In genomic region chr13:9977699-9978098, GRCm38 (mm10) we compare ENCODE assay signal across 26 mouse cellular contexts.
DNase-seq lines count a peak whose midpoint lies in the region; ATAC-seq and TF ChIP-seq lines count a peak whose summit lies in the region.
"Had no signal": no experiment of that assay in that cellular context is flagged by ENCODE, and none has a peak within 500 bp of the region (broad histone marks: within the 10 kb centered on the region; RNA-seq: fewer than 3 reads in every experiment).

No protein-coding gene starts in this region.

- H3K27me3 ChIP-seq in forebrain, embryonic 15.5 days: no peaks in the 10 kb centered on the region
- H3K27me3 ChIP-seq in forebrain, embryonic 10.5 days (ENCODE audit: poor library complexity, severe bottlenecking): no peaks in the 10 kb centered on the region
- H3K27me3 ChIP-seq in midbrain, embryonic 15.5 days (replicated peaks): no peaks in the 10 kb centered on the region
- no peaks in the 10 kb centered on the region for H3K27me3 ChIP-seq in midbrain, embryonic 10.5 days (ENCODE audit: low read depth, poor library complexity, severe bottlenecking)
- H3K27me3 ChIP-seq in forebrain, postnatal 0 days (ENCODE audit: insufficient read depth, low read length): no peaks in the 10 kb centered on the region
- H3K27me3 ChIP-seq in neural tube, embryonic 15.5 days (replicated peaks): no peaks in the 10 kb centered on the region
- H3K27me3 ChIP-seq: embryonic facial prominence, embryonic 13.5 days; kidney, embryonic 15.5 days; limb, embryonic 12.5 days; liver, embryonic 15.5 days; neural tube, embryonic 12.5 days; Patski had no signal

- no peak overlapping the region for H3K4me2 ChIP-seq in forebrain, embryonic 15.5 days (replicated peaks)
- H3K4me2 ChIP-seq in midbrain, embryonic 15.5 days: no peak overlapping the region
- no peak overlapping the region for H3K4me2 ChIP-seq in forebrain, postnatal 0 days (ENCODE audit: low read depth)
- no peak overlapping the region for H3K4me2 ChIP-seq in neural tube, embryonic 15.5 days
- H3K4me2 ChIP-seq: embryonic facial prominence, embryonic 13.5 days; heart, embryonic 11.5 days; kidney, embryonic 15.5 days; limb, embryonic 12.5 days; liver, embryonic 15.5 days; lung, embryonic 14.5 days; neural tube, embryonic 12.5 days had no signal

- H3K4me3 ChIP-seq in forebrain, embryonic 15.5 days: no peak overlapping the region
- no peak overlapping the region for H3K4me3 ChIP-seq in forebrain, embryonic 10.5 days
- H3K4me3 ChIP-seq in midbrain, embryonic 15.5 days: no peak overlapping the region
- no peak overlapping the region for H3K4me3 ChIP-seq in midbrain, embryonic 10.5 days
- H3K4me3 ChIP-seq in forebrain, postnatal 0 days (ENCODE audit: low read depth, low read length): no peak overlapping the region
- no peak overlapping the region for H3K4me3 ChIP-seq in neural tube, embryonic 15.5 days (replicated peaks)
- H3K4me3 ChIP-seq: embryonic facial prominence, embryonic 13.5 days; kidney, embryonic 15.5 days; left cerebral cortex, adult 2 months; limb, embryonic 12.5 days; liver, embryonic 15.5 days; neural tube, embryonic 12.5 days had no signal

- H3K36me3 ChIP-seq in forebrain, embryonic 15.5 days: no peaks in the 10 kb centered on the region
- H3K36me3 ChIP-seq in forebrain, embryonic 10.5 days (replicated peaks): no peaks in the 10 kb centered on the region
- no peaks in the 10 kb centered on the region for H3K36me3 ChIP-seq in midbrain, embryonic 15.5 days (replicated peaks)
- H3K36me3 ChIP-seq in midbrain, embryonic 10.5 days: no peaks in the 10 kb centered on the region
- no peaks in the 10 kb centered on the region for H3K36me3 ChIP-seq in forebrain, postnatal 0 days (ENCODE audit: insufficient read depth)
- H3K36me3 ChIP-seq in neural tube, embryonic 15.5 days: no peaks in the 10 kb centered on the region
- H3K36me3 ChIP-seq: embryonic facial prominence, embryonic 13.5 days; kidney, embryonic 15.5 days; limb, embryonic 12.5 days; liver, embryonic 15.5 days; neural tube, embryonic 12.5 days had no signal

- no peak for TF ChIP-seq CTCF in forebrain, postnatal 0 days (IDR thresholded peaks at IDR 0.05; ENCODE audit: low read depth)

- no peaks in the 10 kb centered on the region for H3K4me1 ChIP-seq in forebrain, embryonic 15.5 days
- peaks cover 15% of the 10 kb centered on the region for H3K4me1 ChIP-seq in forebrain, embryonic 10.5 days
- H3K4me1 ChIP-seq in midbrain, embryonic 15.5 days: 0 out of 2 replicates have a peak, but pooled peaks cover 3% of the 10 kb centered on the region
- peaks cover 18% of the 10 kb centered on the region for H3K4me1 ChIP-seq in midbrain, embryonic 10.5 days
- H3K4me1 ChIP-seq in forebrain, postnatal 0 days (ENCODE audit: insufficient read depth): no peaks in the 10 kb centered on the region
- peaks cover 6% of the 10 kb centered on the region; the same call in 1 of the 2 replicates for H3K4me1 ChIP-seq in neural tube, embryonic 15.5 days
- H3K4me1 ChIP-seq: embryonic facial prominence, embryonic 13.5 days; kidney, embryonic 15.5 days; limb, embryonic 12.5 days; liver, embryonic 15.5 days; neural tube, embryonic 12.5 days had no signal

- no peaks in the 10 kb centered on the region for H3K9me3 ChIP-seq in forebrain, embryonic 15.5 days
- no peaks in the 10 kb centered on the region for H3K9me3 ChIP-seq in forebrain, embryonic 10.5 days
- H3K9me3 ChIP-seq in midbrain, embryonic 15.5 days: no peaks in the 10 kb centered on the region
- no peaks in the 10 kb centered on the region for H3K9me3 ChIP-seq in midbrain, embryonic 10.5 days (replicated peaks)
- H3K9me3 ChIP-seq in forebrain, postnatal 0 days (ENCODE audit: low read length): no peaks in the 10 kb centered on the region
- H3K9me3 ChIP-seq in neural tube, embryonic 15.5 days (replicated peaks): no peaks in the 10 kb centered on the region
- H3K9me3 ChIP-seq: embryonic facial prominence, embryonic 13.5 days; kidney, embryonic 15.5 days; limb, embryonic 12.5 days; liver, embryonic 15.5 days; neural tube, embryonic 12.5 days had no signal

- H3K9ac ChIP-seq in forebrain, embryonic 15.5 days (replicated peaks): no peak overlapping the region
- no peak overlapping the region for H3K9ac ChIP-seq in midbrain, embryonic 15.5 days
- H3K9ac ChIP-seq in forebrain, postnatal 0 days: no peak overlapping the region
- H3K9ac ChIP-seq in neural tube, embryonic 15.5 days (replicated peaks): no peak overlapping the region
- H3K9ac ChIP-seq: embryonic facial prominence, embryonic 13.5 days; kidney, embryonic 15.5 days; limb, embryonic 12.5 days; liver, embryonic 15.5 days; lung, embryonic 14.5 days; neural tube, embryonic 12.5 days had no signal

- no peak overlapping the region for H3K27ac ChIP-seq in forebrain, embryonic 15.5 days (replicated peaks)
- no peak overlapping the region for H3K27ac ChIP-seq in forebrain, embryonic 10.5 days
- H3K27ac ChIP-seq in midbrain, embryonic 15.5 days: no peak overlapping the region
- no peak overlapping the region for H3K27ac ChIP-seq in midbrain, embryonic 10.5 days (replicated peaks)
- no peak overlapping the region for H3K27ac ChIP-seq in forebrain, postnatal 0 days (ENCODE audit: low read depth, low read length)
- no peak overlapping the region for H3K27ac ChIP-seq in neural tube, embryonic 15.5 days (replicated peaks)
- H3K27ac ChIP-seq: embryonic facial prominence, embryonic 13.5 days; kidney, embryonic 15.5 days; left cerebral cortex, adult 2 months; limb, embryonic 12.5 days; liver, embryonic 15.5 days; neural tube, embryonic 12.5 days had no signal

- peak; percentile 54 for ATAC-seq in forebrain, embryonic 15.5 days (replicated peaks)
- ATAC-seq in midbrain, embryonic 15.5 days (replicated peaks): peak; percentile 62
- ATAC-seq in forebrain, postnatal 0 days: peak; percentile 88
- ATAC-seq in neural tube, embryonic 15.5 days (ENCODE audit: low FRiP score): peak; percentile 91
- ATAC-seq: inflammation-experienced regulatory T-cells, adult 6 months; Patski had no signal

- WGBS in forebrain, embryonic 15.5 days: 55% methylated on average over 1 of the region's 1 CpGs
- 81% methylated on average over 1 of the region's 1 CpGs for WGBS in forebrain, embryonic 10.5 days
- WGBS in midbrain, embryonic 15.5 days: 79% methylated on average over 1 of the region's 1 CpGs
- WGBS in midbrain, embryonic 10.5 days: 83% methylated on average over 1 of the region's 1 CpGs
- whole genome bisulfite sequencing in forebrain, postnatal 0 days: 51% methylated on average over 1 of the region's 1 CpGs
- 57% methylated on average over 1 of the region's 1 CpGs for WGBS in neural tube, embryonic 15.5 days

- no peak for DNase-seq in forebrain, embryonic 10.5 days (ENCODE audit: extremely low spot score, low spot score)
- no peak for DNase-seq in midbrain, embryonic 10.5 days (ENCODE audit: low spot score)
- no peak for DNase-seq in forebrain, postnatal 0 days
- DNase-seq in thymus, postnatal 36 days: no peak
- DNase-seq: cerebellum, adult 18-20 months; cerebellum, postnatal 10 days; gastrocnemius, postnatal 36 days; heart, adult 18-20 months; heart, postnatal 36 days; kidney, adult 11 months; kidney, postnatal 25 days; lung, embryonic 14.5 days; lung, postnatal 14 days; right cerebral cortex, postnatal 14 days had no signal
